Mouse (Mus musculus) midbrain, embryonic 11.5 days (tissue): Measurements from ENCODE around the gene Fam129b. TPM values are rescaled to one million over a fixed set of nuclear protein-coding genes. Genes with fewer than 3 reads are reported as not detected.

Experiments
- ATAC-seq: fragments of 200-750 bp; cut with Nextera tagmentation; 2 replicates; pipeline ENCODE4 v1.8.0; 2017; ENCODE audit warnings: moderate TSS enrichment, moderate library complexity; ENCODE audit not compliant: low FRiP score
- DNase-seq: peaks from one replicate; pipeline ENCODE4 v3.0.0; 2015; ENCODE audit warnings: low spot score; ENCODE audit errors: missing footprints
- H3K27ac ChIP-seq: fragments of 300-500 bp; sonication (generic); 2 replicates; pipeline ENCODE4 v1.5.1; 2014; ENCODE audit warnings: low read depth, low read length
- H3K27me3 ChIP-seq: fragments of 300-500 bp; sonication (generic); 2 replicates; pipeline ENCODE4 v1.6.1; 2014; ENCODE audit warnings: mild to moderate bottlenecking, low read length, moderate library complexity, mixed read lengths; ENCODE audit not compliant: control insufficient read depth, insufficient read depth
- H3K36me3 ChIP-seq: fragments of 300-500 bp; sonication (generic); 2 replicates; pipeline ENCODE4 v1.6.1; 2014; ENCODE audit warnings: mild to moderate bottlenecking, low read length, moderate library complexity, mixed read lengths; ENCODE audit not compliant: control insufficient read depth, insufficient read depth
- H3K4me1 ChIP-seq: fragments of 300-500 bp; sonication (generic); 2 replicates; pipeline ENCODE4 v1.6.1; 2014; ENCODE audit warnings: low read length; ENCODE audit not compliant: control insufficient read depth, insufficient read depth
- H3K4me2 ChIP-seq: fragments of 300-500 bp; sonication (generic); 2 replicates; pipeline ENCODE4 v1.6.1; 2014; ENCODE audit warnings: mild to moderate bottlenecking, moderate library complexity
- H3K4me3 ChIP-seq: fragments of 300-500 bp; sonication (generic); 2 replicates; pipeline ENCODE4 v1.5.1; 2014; ENCODE audit warnings: low read depth, low read length
- H3K9ac ChIP-seq: fragments of 300-500 bp; sonication (generic); 2 replicates; pipeline ENCODE4 v1.6.1; 2014; ENCODE audit warnings: low read length
- H3K9me3 ChIP-seq: fragments of 300-500 bp; sonication (generic); 2 replicates; pipeline ENCODE4 v1.6.1; 2016; ENCODE audit warnings: low read length; ENCODE audit not compliant: control insufficient read depth
- WGBS: fragments of 180-500 bp; shearing (Covaris S2); extraction: QIAGEN DNeasy Blood & Tissue Kit; methylation state at CpG from one replicate; pipeline ENCODE4 v1.1.7; 2014; 5-methylcytosine and 5-hydroxymethylcytosine counted together
- polyA plus RNA-seq: library from polyadenylated mRNA; unstranded; fragments of >200 nt; fragmentation: Nextera tagmentation; extraction: Ambion mirVana; gene quantifications from 2 replicates; pipeline ENCODE4 v1.2.1, GENCODE M21; 2014

Gene Fam129b
- 10.3 and 10.6 TPM in 2 replicates for polyA plus RNA-seq

GRCm38 (mm10) chr2:32875675-32876489, at the start of gene Fam129b:
Gene Fam129b (plus strand): TSS chr2:32876114.
- Histone ChIP-seq H3K9me3 (no peaks in the 10 kb centered on the region), H3K9ac (peak within 1 kb of the TSS; percentile 96), H3K36me3 (no peaks in the 10 kb centered on the region), H3K4me3 (peak within 1 kb of the TSS; percentile 70), H3K4me1 (peaks cover 27% of the 10 kb centered on the region), H3K27me3 (no peaks in the 10 kb centered on the region; the same call in 1 of the 2 replicates), H3K27ac (peak within 1 kb of the TSS; percentile 83), H3K4me2 (peak within 1 kb of the TSS; percentile 99)
- DNase-seq, result peak; percentile 99
- WGBS, result under 1% methylated on average over 44 of the region's 68 CpGs
- ATAC-seq, result peak; percentile 94

GRCm38 (mm10) chr2:32828979-32829676, 46.8 kb upstream of the Fam129b start:
- Histone ChIP-seq H3K36me3 (no peaks in the 10 kb centered on the region), H3K4me1 (peaks cover 5% of the 10 kb centered on the region), H3K4me3 (no peak overlapping the region), H3K9me3 (no peaks in the 10 kb centered on the region), H3K27me3 (no peaks in the 10 kb centered on the region), H3K9ac (no peak overlapping the region), H3K27ac (no peak overlapping the region), H3K4me2 (no peak overlapping the region)
- WGBS, result 77% methylated on average over 11 of the region's 11 CpGs
- ATAC-seq (no peak), DNase-seq (no peak)

- Histone ChIP-seq H3K4me2 (no peak overlapping the region), H3K4me3 (no peak overlapping the region), H3K9ac (no peak overlapping the region), H3K27me3 (no peaks in the 10 kb centered on the region), H3K9me3 (no peaks in the 10 kb centered on the region), H3K36me3 (no peaks in the 10 kb centered on the region; the same call in 1 of the 2 replicates), H3K4me1 (no peaks in the 10 kb centered on the region), H3K27ac (no peak overlapping the region)
- ATAC-seq (no peak), DNase-seq (no peak)
- 63% methylated on average over 7 of the region's 7 CpGs for WGBS
Measured at GRCm38 (mm10) chr2:32834496-32834895, 41.4 kb upstream of the Fam129b start.

- Histone ChIP-seq H3K9me3 (no peaks in the 10 kb centered on the region), H3K9ac (no peak overlapping the region), H3K27me3 (no peaks in the 10 kb centered on the region), H3K4me3 (no peak overlapping the region), H3K4me2 (no peak overlapping the region), H3K4me1 (no peaks in the 10 kb centered on the region), H3K27ac (no peak overlapping the region), H3K36me3 (no peaks in the 10 kb centered on the region; the same call in 1 of the 2 replicates)
- ATAC-seq (no peak), DNase-seq (no peak)
Measured at GRCm38 (mm10) chr2:32835588-32835987, 40.3 kb upstream of the Fam129b start.

GRCm38 (mm10) chr2:32838147-32838884, 37.6 kb upstream of the Fam129b start:
- no peak overlapping the region for H3K27ac ChIP-seq
- H3K4me3 ChIP-seq, result no peak overlapping the region
- no peak for ATAC-seq
- no peaks in the 10 kb centered on the region for H3K27me3 ChIP-seq
- no peak overlapping the region for H3K9ac ChIP-seq
- no peaks in the 10 kb centered on the region for H3K4me1 ChIP-seq
- H3K9me3 ChIP-seq, result no peaks in the 10 kb centered on the region
- WGBS, result 64% methylated on average over 9 of the region's 9 CpGs
- H3K36me3 ChIP-seq, result no peaks in the 10 kb centered on the region; the same call in 1 of the 2 replicates
- no peak overlapping the region for H3K4me2 ChIP-seq
- DNase-seq, result no peak

- no peak overlapping the region for H3K27ac ChIP-seq
- no peaks in the 10 kb centered on the region for H3K4me1 ChIP-seq
- 92% methylated on average over 2 of the region's 2 CpGs for WGBS
- H3K4me3 ChIP-seq, result no peak overlapping the region
- no peak overlapping the region for H3K9ac ChIP-seq
- H3K36me3 ChIP-seq, result no peaks in the 10 kb centered on the region; the same call in 1 of the 2 replicates
- DNase-seq (no peak), ATAC-seq (no peak)
- H3K27me3 ChIP-seq, result no peaks in the 10 kb centered on the region
- no peak overlapping the region for H3K4me2 ChIP-seq
- no peaks in the 10 kb centered on the region for H3K9me3 ChIP-seq
Measured at GRCm38 (mm10) chr2:32839261-32839660, 36.7 kb upstream of the Fam129b start.

- H3K27me3 ChIP-seq, result 0 out of 2 replicates have a peak, but pooled peaks cover 4% of the 10 kb centered on the region
- no peak overlapping the region for H3K9ac ChIP-seq
- H3K9me3 ChIP-seq, result no peaks in the 10 kb centered on the region
- ATAC-seq (no peak), DNase-seq (no peak)
- 77% methylated on average over 5 of the region's 5 CpGs for WGBS
- no peak overlapping the region for H3K4me3 ChIP-seq
- no peaks in the 10 kb centered on the region; the same call in 1 of the 2 replicates for H3K36me3 ChIP-seq
- no peak overlapping the region for H3K27ac ChIP-seq
- peaks cover 5% of the 10 kb centered on the region; the same call in 1 of the 2 replicates for H3K4me1 ChIP-seq
- no peak overlapping the region for H3K4me2 ChIP-seq
Measured at GRCm38 (mm10) chr2:32841099-32841498, 34.8 kb upstream of the Fam129b start.

- Histone ChIP-seq H3K27ac (no peak overlapping the region), H3K27me3 (0 out of 2 replicates have a peak, but pooled peaks cover 4% of the 10 kb centered on the region), H3K9ac (no peak overlapping the region), H3K4me2 (no peak overlapping the region), H3K9me3 (no peaks in the 10 kb centered on the region), H3K36me3 (no peaks in the 10 kb centered on the region; the same call in 1 of the 2 replicates), H3K4me1 (peaks cover 5% of the 10 kb centered on the region; the same call in 1 of the 2 replicates), H3K4me3 (no peak overlapping the region)
- DNase-seq (no peak), ATAC-seq (no peak)
- WGBS, result 45% methylated on average over 4 of the region's 4 CpGs
Measured at GRCm38 (mm10) chr2:32842558-32842957, 33.4 kb upstream of the Fam129b start.
